Mouse (Mus musculus) v-Abl transformed pro-B cells (cell line): Measurements from ENCODE around the gene Thra.

Experiments used
- in situ Hi-C, 2 experiments: fragments of 400-800 bp; cut with MboI; formaldehyde crosslinking; loops; one replicate each; pipeline ENCODE4 v1.15.1; 2025; ENCODE audit not compliant: unreplicated experiment in 2 of 2

The Thra gene

DNA sequence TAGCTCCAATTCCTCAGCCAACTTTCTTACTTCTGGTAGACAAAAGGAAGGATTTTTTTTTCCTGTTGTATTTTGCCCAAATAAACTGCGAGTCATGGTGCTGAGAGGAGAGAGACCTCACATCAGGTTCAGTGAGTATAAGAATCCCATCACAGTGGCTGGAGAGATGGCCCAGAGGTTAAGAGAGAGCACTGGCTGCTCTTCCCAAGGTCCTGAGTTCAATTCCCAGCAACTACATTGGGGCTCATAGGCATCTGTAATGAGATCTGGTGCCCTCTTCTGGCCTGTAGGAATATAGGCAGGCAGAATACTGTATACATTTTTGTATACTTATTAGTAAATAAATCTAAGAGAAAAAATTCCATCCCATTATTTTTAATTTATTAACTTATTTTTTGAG, 47.3 kb downstream of the Thra start:
- in situ Hi-C loops: loop anchor here (5.0 kb wide), 2 partner anchors 70 to 75 kb away; no protein-coding TSS in a partner anchor

DNA sequence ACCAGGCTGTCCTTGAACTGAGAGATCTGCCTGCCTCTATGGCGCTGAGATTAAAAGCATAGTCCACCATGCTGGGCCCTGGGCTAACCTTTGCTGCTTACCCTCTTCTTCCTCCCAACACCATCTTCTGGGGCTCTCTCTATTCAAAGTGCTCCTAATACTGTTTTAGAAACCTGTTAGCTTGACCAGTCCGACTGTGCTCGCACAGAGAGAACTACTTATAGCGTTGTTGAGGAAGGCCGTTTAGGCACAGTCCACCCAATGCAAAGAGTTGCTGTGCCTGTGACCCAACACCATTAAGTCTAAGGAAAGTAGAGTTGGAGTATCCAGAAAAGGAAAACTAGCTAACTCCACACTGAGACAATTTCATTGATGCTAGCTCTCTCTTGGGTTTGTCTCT, 47.7 kb downstream of the Thra start:
- in situ Hi-C loops: loop anchor here (5.0 kb wide), 2 partner anchors 71 to 76 kb away; no protein-coding TSS in a partner anchor

DNA sequence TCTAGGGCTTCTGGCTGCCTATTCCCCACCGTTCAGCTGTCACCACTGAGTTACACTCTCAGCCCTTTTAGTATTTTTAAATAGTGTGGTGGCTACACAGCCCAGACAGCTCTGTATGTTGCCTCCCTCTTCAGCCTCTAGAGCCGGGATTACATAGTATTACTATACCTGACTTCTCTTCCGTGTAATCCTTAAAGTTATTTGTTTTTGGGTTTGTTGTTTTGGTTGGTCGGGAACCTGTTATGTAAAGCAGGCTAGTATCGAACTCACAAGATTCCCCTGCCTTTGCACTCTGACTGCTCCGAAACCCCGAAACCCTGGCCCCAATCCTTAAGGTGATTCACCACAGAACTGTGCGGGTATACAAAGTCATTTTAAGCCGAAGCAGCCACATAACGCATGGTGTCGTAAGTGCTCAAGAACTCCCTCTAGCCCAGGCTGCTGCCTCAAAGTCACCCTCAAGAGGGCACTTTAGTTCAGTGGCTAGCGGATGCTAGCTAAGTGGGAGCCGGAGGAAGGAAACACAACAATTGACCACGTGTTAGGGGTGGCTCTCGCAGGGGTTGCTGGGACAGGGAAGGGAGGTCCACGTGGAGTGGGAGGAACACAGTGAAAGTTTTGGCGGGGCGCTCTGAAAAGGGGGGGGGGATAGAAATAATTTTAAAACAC, 48.2 kb downstream of the Thra start:
- in situ Hi-C loops: loop anchor here (5.0 kb wide), 2 partner anchors 71 to 76 kb away; no protein-coding TSS in a partner anchor

DNA sequence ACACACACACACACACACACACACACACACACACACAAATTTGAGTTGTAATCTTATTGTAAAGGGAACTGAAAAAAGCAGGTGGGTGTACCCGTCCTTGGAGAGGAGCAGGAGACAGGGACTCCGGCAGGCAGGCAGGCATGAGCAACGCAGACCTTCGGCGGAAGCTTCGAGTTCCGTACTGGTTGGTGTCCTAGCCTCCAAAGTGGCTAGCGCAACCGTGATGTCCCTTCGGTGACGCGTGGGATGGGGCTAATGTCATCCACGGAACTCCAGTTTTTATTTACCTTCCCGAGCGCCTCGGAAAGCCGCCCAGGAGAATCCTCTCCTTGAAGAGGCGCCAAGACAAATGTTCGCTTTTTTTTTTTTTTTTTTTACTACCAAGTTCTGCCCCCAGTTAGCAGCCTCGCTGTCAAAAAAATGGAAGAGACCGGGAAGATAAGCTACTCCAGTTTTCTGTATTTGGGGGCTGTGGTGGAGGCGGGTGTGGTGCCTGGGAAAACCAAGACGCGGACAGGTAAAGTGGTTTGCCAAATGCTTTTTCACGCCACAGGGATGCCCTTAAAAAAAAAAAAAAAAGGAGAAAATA, 48.9 kb downstream of the Thra start:
- in situ Hi-C loops: loop anchor here (5.0 kb wide), 2 partner anchors 72 to 77 kb away; no protein-coding TSS in a partner anchor

DNA sequence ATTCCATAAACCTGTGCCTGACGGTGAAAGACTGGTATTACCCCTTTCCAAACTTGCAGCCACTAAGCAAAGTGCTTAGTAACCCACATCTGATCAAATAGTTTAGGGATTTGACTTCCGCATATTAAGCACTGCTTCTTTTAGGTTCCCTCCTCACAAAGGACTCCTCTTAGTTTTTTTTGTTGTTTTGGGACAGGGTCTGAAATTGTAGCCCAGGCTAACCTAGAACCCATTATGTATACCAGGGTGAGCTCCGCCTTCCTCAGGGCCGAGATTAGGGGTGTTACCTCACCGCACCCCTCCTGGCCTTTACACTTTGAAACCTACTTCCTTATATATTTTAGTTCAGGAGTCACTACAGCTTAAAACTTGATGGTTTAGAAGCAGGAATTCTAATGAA, 49.4 kb downstream of the Thra start:
- in situ Hi-C loops: loop anchor here (5.0 kb wide), 3 partner anchors 37 to 78 kb away; no protein-coding TSS in a partner anchor

DNA sequence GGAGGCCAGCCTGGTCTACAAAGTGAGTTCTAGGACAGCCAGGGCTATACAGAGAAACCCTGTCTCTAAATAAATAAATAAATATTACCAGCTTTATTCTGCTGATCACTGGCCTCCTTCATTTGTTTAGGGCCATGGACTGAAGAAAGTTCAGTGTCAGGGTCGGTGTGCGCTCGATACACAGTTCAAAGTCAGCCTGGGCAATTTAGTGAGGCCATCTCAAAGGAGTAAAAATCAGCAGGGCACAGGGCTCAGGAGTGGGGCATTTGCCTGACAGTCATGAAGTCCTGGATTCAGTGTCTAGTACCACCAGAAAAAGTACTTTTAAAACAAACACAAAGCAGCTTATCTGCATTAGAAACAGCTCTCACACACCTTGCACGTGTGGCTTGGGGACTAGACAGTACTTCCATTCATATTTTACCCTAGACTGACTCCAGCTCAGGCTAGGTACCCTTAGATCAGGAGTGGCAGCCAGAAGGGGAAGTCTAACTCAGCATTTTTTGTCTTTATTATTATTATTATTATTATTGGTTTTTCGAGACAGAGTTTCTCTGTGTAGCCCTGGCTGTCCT, 50.3 kb downstream of the Thra start:
- in situ Hi-C loops: loop anchor here (5.0 kb wide), 1 partner anchor 37 kb away; no protein-coding TSS in a partner anchor

DNA sequence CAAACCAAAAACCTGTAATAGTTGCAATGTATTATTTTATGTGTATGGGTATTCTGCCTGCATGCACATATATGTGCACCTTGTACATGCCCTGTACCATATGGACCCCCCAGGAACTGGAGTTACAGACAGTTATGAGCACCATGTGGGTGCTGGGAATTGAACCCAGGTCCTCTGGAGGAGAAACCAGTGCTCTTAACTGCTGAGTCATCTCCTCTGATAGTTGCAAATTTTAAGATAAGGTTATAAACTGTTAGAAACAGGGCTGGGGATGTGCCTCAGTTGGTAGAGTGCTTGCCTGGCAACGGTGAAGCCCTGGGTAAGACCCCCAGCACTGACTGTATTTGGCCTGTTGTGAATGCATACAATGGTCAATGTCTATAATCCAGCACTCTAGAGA, 51.0 kb downstream of the Thra start:
- in situ Hi-C loops: loop anchor here (5.0 kb wide), 1 partner anchor 36 kb away; no protein-coding TSS in a partner anchor

DNA sequence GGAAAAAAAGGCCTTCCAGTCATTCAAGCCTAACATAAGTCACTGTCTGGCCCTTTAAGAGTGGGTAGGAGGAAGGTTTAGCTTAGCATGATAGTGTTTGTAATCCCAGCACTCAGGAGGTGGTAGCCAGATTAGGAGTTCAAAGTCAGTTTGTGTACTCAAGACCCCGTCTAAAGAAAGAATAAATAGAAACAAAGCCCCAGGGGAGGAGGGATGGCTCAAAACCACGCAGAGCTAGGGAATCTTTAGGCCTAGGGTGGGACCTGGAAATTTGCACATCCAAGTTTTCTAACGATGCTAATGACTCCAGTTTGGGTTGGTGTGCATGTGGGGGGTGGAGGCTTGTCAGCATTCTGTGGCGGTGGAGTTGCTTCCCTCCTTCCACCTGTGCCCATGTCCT, 51.6 kb downstream of the Thra start:
- in situ Hi-C loops: loop anchor here (5.0 kb wide), 1 partner anchor 35 kb away; no protein-coding TSS in a partner anchor

DNA sequence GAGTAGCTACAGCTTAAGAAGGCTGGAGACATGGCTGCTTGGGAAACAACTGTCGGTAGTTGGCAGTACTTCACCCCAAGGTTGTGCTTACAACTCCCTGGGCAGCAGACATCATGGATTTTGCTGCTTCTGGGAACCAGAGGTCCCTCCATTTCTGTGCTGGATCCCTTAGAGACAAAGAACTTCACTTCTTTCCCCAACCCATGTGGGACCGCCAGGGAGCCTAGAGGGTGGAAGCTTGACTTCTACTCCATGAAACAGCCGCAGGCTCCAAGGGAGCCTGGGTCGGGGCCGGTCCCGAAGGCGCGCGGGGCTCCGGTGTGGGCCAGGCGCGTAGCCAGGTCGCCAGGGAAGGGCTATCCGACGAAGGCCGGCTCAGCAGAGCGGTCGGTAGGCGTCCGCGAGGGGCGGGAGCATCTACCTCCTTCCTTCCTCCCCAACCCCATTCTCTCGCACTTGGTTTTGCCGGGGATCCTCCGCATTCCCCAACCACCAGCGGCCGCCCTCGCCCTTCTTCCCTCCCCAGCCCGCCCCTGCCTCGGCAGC, 54.1 kb downstream of the Thra start:
- in situ Hi-C loops: loop anchor here (5.0 kb wide), 1 partner anchor 33 kb away; no protein-coding TSS in a partner anchor

DNA sequence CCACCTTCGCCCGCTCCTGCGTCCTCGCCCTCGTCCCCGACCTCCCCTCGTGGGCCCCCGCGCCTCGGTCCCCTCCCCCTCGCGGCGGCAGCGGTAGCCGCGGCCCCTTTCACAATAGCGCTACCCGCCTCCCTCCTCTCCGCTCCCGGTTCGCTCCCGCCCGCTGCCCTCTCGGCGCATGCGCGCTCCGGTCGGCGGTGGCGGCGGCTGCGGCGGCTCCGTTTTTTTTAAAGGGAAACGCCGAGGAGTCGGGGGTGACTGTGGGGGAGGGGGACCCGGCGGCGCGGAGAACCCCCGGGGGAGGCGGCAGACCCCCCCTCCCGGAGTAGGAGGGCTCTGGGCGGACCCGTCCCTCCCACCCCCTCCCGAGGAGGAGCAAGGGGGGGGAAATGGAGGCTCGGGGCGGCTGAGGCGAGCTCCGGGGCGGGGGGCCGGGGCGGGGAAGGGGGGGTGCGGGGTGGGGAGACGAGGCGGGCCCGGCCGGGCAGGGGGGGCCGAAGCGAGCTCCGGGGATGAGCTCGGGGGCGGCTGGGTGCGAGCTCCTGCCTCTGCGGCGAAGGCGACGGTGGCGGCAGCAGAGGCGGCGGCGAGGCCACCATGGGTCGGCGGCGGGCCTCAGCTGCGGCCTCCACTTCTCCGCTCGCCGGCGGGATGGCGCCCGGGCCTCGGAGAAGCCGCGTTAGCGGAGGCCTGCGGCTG, 54.7 kb downstream of the Thra start, which contains the start of gene Msl1:
Gene Msl1 (plus strand): TSS at position 502 of the 699 bp plus-strand sequence.
- in situ Hi-C loops: no loop called here

DNA sequence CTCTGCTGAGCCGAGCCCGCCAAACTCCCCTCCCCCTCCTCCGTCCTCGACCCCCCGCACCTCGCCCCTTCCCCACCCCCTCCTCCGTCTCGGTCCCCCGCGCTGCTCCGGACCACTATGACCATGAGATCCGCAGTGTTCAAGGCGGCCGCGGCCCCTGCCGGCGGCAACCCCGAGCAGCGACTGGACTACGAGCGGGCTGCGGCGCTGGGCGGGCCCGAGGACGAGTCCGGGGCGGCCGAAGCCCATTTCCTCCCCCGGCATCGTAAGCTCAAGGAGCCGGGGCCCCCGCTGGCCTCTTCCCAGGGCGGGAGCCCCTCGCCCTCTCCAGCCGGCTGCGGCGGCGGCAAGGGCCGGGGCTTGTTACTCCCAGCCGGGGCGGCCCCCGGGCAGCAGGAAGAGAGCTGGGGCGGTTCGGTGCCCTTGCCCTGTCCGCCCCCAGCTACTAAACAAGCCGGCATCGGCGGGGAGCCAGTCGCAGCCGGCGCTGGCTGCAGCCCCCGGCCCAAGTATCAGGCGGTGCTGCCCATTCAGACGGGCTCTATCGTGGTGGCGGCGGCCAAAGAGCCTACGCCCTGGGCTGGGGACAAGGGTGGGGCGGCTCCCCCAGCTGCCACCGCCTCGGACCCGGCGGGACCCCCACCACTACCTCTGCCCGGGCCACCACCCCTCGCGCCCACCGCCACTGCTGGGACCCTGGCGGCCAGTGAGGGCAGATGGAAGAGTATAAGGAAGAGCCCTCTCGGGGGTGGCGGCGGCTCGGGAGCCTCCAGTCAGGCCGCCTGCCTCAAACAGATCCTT, 55.5 kb downstream of the Thra start:
- in situ Hi-C loops: no loop called here

DNA sequence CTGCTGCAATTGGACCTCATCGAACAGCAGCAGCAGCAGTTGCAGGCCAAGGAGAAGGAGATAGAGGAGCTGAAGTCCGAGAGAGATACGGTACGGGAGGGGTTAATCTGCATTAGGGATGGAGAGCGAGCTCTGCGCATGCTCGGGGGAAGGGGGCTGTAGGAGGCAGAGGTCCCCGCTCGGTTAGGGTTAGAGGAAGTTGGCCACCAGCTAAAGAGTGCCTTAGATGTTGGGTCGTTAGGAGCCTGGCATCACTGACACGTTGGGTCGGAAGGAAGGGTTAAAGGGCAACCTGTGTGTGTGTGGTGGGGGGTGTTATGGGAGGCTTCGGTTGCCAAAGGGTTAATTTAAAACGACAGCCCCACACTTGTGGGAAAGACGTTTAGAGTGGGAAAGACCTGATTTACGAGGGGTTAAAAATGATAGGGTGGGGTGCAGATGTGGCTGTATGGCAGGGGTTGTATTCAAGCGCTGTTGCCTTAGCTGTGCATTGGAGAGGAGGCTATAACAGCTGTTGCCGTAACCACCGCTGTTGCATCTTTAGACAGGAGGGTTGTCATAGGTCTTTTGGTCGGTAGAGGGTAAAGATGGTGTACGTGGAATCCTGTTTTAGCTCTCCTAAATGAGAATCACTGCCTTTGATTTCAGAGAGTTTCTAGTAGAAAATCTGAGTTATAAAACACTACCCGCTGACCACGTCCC, 56.2 kb downstream of the Thra start:
- in situ Hi-C loops: no loop called here

DNA sequence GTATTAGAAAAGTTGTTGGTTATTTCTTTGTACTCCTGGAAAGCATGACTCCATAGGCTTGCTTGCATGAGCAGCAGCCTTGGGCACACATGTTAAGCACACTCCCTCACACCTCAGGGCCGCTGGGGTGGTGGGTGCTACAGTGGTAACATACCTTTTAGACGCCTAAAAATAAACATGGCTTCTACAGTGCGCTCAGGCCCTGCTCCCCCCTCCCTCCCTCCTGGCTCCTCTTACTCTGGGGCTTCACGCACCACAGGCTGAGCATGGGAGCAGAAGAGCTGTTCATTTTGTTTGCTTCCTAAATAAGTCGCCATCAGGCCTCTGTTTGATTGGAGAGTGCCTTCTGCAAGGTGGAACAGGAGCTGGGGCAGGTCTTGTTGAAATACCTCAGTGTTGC, 56.9 kb downstream of the Thra start:
- in situ Hi-C loops: no loop called here

DNA sequence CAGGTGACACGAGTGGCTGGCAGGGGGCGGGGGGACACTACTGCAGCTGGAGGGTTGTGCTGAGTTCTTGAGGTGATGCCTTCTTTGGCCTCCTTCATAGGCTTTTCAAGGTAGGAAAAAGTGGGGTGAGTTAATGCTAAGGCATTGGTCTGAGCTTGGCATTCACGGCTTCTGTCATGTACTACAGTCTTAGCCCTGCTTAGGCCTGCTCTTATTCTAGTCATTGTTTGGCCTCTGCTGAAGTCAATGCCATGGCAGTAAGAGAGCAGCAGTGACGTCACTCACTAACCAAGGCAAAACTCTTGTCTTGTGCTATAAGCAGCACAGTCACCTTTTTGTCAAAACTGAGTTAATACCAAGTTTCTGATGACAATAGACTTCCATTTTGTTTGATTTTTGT, 57.5 kb downstream of the Thra start:
- in situ Hi-C loops: no loop called here

DNA sequence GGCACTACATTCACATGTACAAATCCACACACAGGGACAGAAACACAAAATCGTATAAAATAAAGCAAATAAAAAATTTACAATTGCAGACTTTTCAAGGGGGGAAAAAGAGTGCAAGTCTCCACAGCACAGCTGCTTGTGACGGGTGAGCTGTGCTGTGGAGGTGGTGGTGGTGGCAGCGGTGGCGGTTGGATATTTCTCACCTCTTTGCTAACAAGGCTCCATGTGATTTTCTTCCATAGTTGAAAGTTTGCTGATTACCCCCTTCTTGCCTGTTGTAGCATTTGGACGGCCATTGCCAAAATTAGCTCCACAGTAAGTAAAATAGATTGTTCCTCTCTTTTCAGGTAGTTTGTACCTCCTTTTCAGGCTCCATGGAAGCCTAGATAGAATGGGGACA, 64.2 kb downstream of the Thra start, which contains the start of gene Casc3:
Gene Casc3 (plus strand): TSS at position 301 of the 400 bp plus-strand sequence.
- in situ Hi-C loops: no loop called here

DNA sequence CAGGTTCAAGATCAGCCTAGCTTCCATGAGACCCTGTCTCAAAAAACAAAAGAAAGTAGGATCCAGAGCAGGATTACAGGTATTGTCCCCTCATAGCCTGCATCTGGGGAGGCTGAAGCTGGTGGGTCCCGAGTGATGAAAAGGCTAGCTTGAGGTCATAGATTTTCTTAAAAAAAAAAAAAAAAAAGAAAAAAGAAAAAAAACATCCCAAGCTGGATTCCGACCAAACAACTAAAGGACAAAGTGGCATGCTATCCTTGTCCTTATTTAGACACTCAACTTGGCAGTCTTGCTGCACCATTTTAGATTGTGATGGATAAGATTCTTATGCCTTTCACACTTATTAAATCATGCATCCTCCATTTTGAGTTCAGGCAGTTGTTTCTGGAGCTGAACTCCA, 68.0 kb downstream of the Thra start:
- in situ Hi-C loops: no loop called here

DNA sequence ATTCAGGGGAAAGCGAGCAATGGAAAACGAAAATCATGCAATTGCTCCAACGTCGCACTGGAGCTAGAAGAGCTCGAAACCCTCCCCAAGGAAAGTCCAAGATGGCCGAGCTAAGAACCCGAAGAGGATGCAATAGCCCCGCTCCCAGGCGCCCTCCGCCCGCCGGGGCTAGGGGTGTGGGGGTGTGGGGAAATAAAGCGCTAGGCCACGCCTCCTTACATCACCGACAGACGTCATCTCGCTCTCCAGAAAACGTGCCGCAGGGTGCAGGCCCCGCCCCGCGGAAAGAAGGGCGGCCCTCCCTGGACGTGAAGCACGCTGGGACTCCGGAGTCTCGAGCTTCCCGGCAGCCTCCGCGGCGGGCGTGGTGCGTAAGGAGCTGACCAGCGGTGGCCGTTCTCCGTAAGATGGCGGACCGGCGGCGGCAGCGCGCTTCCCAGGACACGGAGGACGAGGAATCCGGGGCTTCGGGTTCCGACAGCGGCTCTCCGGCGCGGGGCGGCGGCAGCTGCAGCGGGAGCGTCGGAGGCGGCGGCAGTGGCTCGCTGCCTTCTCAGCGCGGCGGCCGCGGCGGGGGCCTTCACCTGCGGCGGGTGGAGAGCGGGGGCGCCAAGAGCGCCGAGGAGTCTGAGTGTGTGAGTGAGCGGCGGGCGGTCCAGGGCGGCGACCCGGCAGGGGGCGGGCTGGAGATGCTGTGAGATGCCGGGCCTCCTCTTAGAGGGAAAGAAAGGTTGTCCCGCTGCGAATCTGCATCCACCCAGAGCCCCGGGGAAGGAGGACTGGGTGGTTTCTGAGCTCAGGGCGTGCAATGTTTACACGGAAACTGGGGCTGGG, 69.2 kb downstream of the Thra start:
- in situ Hi-C loops: no loop called here

DNA sequence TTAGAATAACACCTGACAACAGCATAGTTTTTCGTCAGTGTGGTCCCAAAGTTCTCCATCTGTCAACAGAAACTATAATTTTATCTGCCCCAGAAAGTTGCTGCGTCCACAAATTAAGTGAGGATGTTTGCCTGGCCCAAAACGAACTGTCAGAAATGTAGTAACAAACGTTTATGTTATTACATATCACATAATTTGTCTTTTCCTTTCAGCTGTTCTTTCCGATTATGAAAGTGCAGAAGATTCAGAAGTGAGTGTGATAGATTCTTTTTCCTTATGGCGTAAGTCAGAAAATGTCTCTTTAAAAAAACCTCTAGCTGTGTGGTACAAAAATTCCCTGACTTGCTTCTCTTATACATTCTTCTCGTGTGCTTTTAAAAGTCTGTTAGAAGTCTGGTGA, 70.2 kb downstream of the Thra start:
- in situ Hi-C loops: no loop called here
